Mouse (Mus musculus) heart, postnatal 14 days (tissue): ENCODE measurements around the gene Alox5. TPM values are rescaled to one million over a fixed set of nuclear protein-coding genes. Genes with fewer than 3 reads are reported as not detected.

ENCODE experiments used
- total RNA-seq, 2 experiments: library from RNA; stranded (reverse); gene quantifications; 2 replicates each; pipeline ENCODE4 v1.2.3; 2021

Gene Alox5
- total RNA-seq, 2 experiments from 2014 or later, result 5.6 to 7.2 TPM

Other genes with a start within 250 kb of the Alox5 start
- gene Zfand4, start 197.0 kb downstream of the Alox5 start, total RNA-seq, result 1 to 10 TPM; 2.7 to 3.2 TPM
- 10 to 100 TPM; 39.5 to 46.6 TPM for gene March8, start 123.2 kb downstream of the Alox5 start, total RNA-seq
- not detected for gene Olfr211, start 27.9 kb upstream of the Alox5 start, total RNA-seq
- gene Olfr212, start 45.3 kb upstream of the Alox5 start, total RNA-seq, result not detected
- not detected for gene Olfr213, start 77.3 kb upstream of the Alox5 start, total RNA-seq
- 1 to 10 TPM; 1.7 to 1.9 TPM for gene Gm5580, start 90.0 kb upstream of the Alox5 start, total RNA-seq
- not detected for gene Olfr214, start 93.1 kb upstream of the Alox5 start, total RNA-seq
- gene Olfr215, start 123.0 kb upstream of the Alox5 start, total RNA-seq, result not detected
- gene Zfp422, start 167.8 kb upstream of the Alox5 start, total RNA-seq, result 10 to 100 TPM; 28.9 to 29.5 TPM
- gene Depp1, start 189.4 kb upstream of the Alox5 start, total RNA-seq, result 100 to 1,000 TPM in 1 of 2 experiments, 10 to 100 TPM in 1; 99.4 to 129 TPM
- gene Rassf4, start 212.8 kb upstream of the Alox5 start, total RNA-seq, result 1 to 10 TPM; 7.7 TPM